Mouse (Mus musculus) duodenum, adult 2 months (tissue): ENCODE measurements around the gene Vmn1r100. TPM values are rescaled to one million over a fixed set of nuclear protein-coding genes. Genes with fewer than 3 reads are reported as not detected.

Source experiments
- polyA plus RNA-seq: library from polyadenylated mRNA; depleted of rRNA; stranded (reverse); fragments of >200 nt; gene quantifications from 2 replicates; pipeline ENCODE4 v1.2.3, GENCODE M21; 2012; ENCODE audit warnings: low replicate concordance; rRNA removed

Vmn1r100 gene
- polyA plus RNA-seq: not detected in 2 replicates

DNA sequence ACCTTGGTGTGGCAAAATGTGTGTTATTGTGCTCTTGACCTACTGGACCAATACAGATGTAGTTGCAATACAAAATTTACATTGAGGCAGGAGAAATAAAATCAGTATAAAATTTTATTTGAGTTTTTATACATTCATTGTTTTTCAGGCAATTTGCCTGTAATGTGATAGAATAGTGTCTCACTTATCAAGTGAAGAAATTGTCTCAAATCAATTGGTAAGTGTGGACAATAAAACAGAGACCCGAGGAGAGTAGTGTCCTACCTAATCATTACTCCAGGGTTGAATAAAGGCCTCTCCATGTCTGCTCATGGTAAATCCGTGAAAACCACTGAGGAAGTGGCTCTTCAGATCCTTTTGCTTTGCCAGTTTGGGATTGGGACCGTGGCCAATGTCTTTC, at the start of gene Vmn1r100:
Gene Vmn1r100 (plus strand): TSS at position 301 of the 400 bp plus-strand sequence.

GRCm38 (mm10) chr7:20375310-20375709, 42.4 kb upstream of the Vmn1r100 start, which contains the start of gene Gm5728:
TSS of gene Gm5728 (minus strand) at chr7:20375410.

GRCm38 (mm10) chr7:20442493-20442892, 24.8 kb downstream of the Vmn1r100 start, which contains the start of gene Vmn1r101:
TSS of gene Vmn1r101 (minus strand) at chr7:20442593.

Other genes starting within 250 kb of the Vmn1r100 start
- gene Vmn1r94, start 249.6 kb upstream of the Vmn1r100 start, polyA plus RNA-seq: not detected in 2 replicates
- gene Vmn1r95, start 224.2 kb upstream of the Vmn1r100 start, polyA plus RNA-seq: not detected in 2 replicates
- not detected in 2 replicates for gene Gm6164, start 212.3 kb upstream of the Vmn1r100 start, polyA plus RNA-seq
- not detected in 2 replicates for gene Gm4498, start 184.1 kb upstream of the Vmn1r100 start, polyA plus RNA-seq
- not detected in 2 replicates for gene Gm5890, start 155.1 kb upstream of the Vmn1r100 start, polyA plus RNA-seq
- gene Gm4133, start 83.9 kb upstream of the Vmn1r100 start, polyA plus RNA-seq: not detected in 2 replicates
- not detected in 2 replicates for gene Gm5728, start 42.5 kb upstream of the Vmn1r100 start, polyA plus RNA-seq
- not detected in 2 replicates for gene Vmn1r101, start 24.7 kb downstream of the Vmn1r100 start, polyA plus RNA-seq
- gene Gm10670, start 57.0 kb downstream of the Vmn1r100 start, polyA plus RNA-seq: not detected in 2 replicates
- gene Vmn1r103, start 92.6 kb downstream of the Vmn1r100 start, polyA plus RNA-seq: not detected in 2 replicates
- not detected in 2 replicates for gene Vmn1r104, start 115.9 kb downstream of the Vmn1r100 start, polyA plus RNA-seq
- not detected in 2 replicates for gene Gm5726, start 127.8 kb downstream of the Vmn1r100 start, polyA plus RNA-seq
- gene Gm4141, start 158.3 kb downstream of the Vmn1r100 start, polyA plus RNA-seq: not detected in 2 replicates
- not detected in 2 replicates for gene Gm4513, start 181.1 kb downstream of the Vmn1r100 start, polyA plus RNA-seq